Comparison of ENCODE assay signal across 8 mouse cellular contexts in genomic region chr2:93460786-93461469, GRCm38 (mm10). TPM values are rescaled to one million over a fixed set of nuclear protein-coding genes. Genes with fewer than 3 reads are reported as not detected.
DNase-seq lines count a peak whose midpoint lies in the region; ATAC-seq lines count a peak whose summit lies in the region.

No protein-coding gene starts in this region.

- H3K9ac ChIP-seq in hindbrain, embryonic 14.5 days: no peak overlapping the region
- no peak overlapping the region for H3K9ac ChIP-seq in hindbrain, embryonic 16.5 days (ENCODE audit: low read depth, low read length)
- H3K9ac ChIP-seq in liver, embryonic 11.5 days (ENCODE audit: low read depth, low read length): peak overlapping the region; percentile 14; the same call in 1 of the 2 replicates
- no peak overlapping the region for H3K9ac ChIP-seq in midbrain, embryonic 11.5 days (ENCODE audit: low read length)

- peaks cover 25% of the 10 kb centered on the region for H3K27me3 ChIP-seq in hindbrain, embryonic 14.5 days (ENCODE audit: control insufficient read depth, insufficient read depth, low read length)
- H3K27me3 ChIP-seq in hindbrain, embryonic 16.5 days (replicated peaks; ENCODE audit: control insufficient read depth, insufficient read depth, low read length): peaks cover 6% of the 10 kb centered on the region
- H3K27me3 ChIP-seq in liver, embryonic 11.5 days (replicated peaks; ENCODE audit: control insufficient read depth, insufficient read depth, low read length): no peaks in the 10 kb centered on the region
- H3K27me3 ChIP-seq in midbrain, embryonic 11.5 days (ENCODE audit: control insufficient read depth, insufficient read depth, low read length): peaks cover 16% of the 10 kb centered on the region

- H3K36me3 ChIP-seq in hindbrain, embryonic 14.5 days (replicated peaks; ENCODE audit: control insufficient read depth, insufficient read depth): no peaks in the 10 kb centered on the region
- H3K36me3 ChIP-seq in hindbrain, embryonic 16.5 days (ENCODE audit: control insufficient read depth, insufficient read depth, low read length): no peaks in the 10 kb centered on the region
- H3K36me3 ChIP-seq in liver, embryonic 11.5 days (ENCODE audit: control insufficient read depth, insufficient read depth, low read length): no peaks in the 10 kb centered on the region
- H3K36me3 ChIP-seq in midbrain, embryonic 11.5 days (ENCODE audit: control insufficient read depth, insufficient read depth, low read length): no peaks in the 10 kb centered on the region

- peaks cover 16% of the 10 kb centered on the region for H3K4me1 ChIP-seq in hindbrain, embryonic 14.5 days (replicated peaks; ENCODE audit: control insufficient read depth, insufficient read depth, low read length)
- H3K4me1 ChIP-seq in hindbrain, embryonic 16.5 days (ENCODE audit: control insufficient read depth, insufficient read depth, low read depth, low read length): peaks cover 18% of the 10 kb centered on the region
- peaks cover 31% of the 10 kb centered on the region for H3K4me1 ChIP-seq in liver, embryonic 11.5 days (replicated peaks; ENCODE audit: control insufficient read depth, insufficient read depth, low read length)
- peaks cover 11% of the 10 kb centered on the region for H3K4me1 ChIP-seq in midbrain, embryonic 11.5 days (ENCODE audit: control insufficient read depth, insufficient read depth, low read length)

- 88% methylated on average over 6 of the region's 6 CpGs for WGBS in hindbrain, embryonic 14.5 days
- WGBS in hindbrain, embryonic 16.5 days: 87% methylated on average over 6 of the region's 6 CpGs
- 81% methylated on average over 6 of the region's 6 CpGs for WGBS in liver, embryonic 11.5 days
- 80% methylated on average over 6 of the region's 6 CpGs for WGBS in midbrain, embryonic 11.5 days

- ATAC-seq in hindbrain, embryonic 14.5 days (ENCODE audit: low FRiP score): no peak
- no peak for ATAC-seq in hindbrain, embryonic 16.5 days
- ATAC-seq in liver, embryonic 11.5 days (replicated peaks; ENCODE audit: low FRiP score): no peak
- no peak for ATAC-seq in midbrain, embryonic 11.5 days (ENCODE audit: low FRiP score)

- H3K27ac ChIP-seq in hindbrain, embryonic 14.5 days: no peak overlapping the region
- no peak overlapping the region for H3K27ac ChIP-seq in hindbrain, embryonic 16.5 days (ENCODE audit: low read depth, low read length)
- no peak overlapping the region for H3K27ac ChIP-seq in liver, embryonic 11.5 days (ENCODE audit: low read depth, low read length)
- H3K27ac ChIP-seq in midbrain, embryonic 11.5 days (ENCODE audit: low read depth, low read length): no peak overlapping the region

- no peak for DNase-seq in hindbrain, embryonic 14.5 days (ENCODE audit: low spot score)
- peak; percentile 48 for DNase-seq in thymus, postnatal 0 days (ENCODE audit: low spot score)
- DNase-seq in thymus, adult 18-20 months: no peak
- no peak for DNase-seq in liver, embryonic 11.5 days (ENCODE audit: low spot score)
- DNase-seq in left cerebral cortex, postnatal 25 days (ENCODE audit: low spot score in 2 of 2): no peak
- no peak for DNase-seq in midbrain, embryonic 11.5 days (ENCODE audit: low spot score, missing footprints)
- DNase-seq in left cerebral cortex, adult 8-10 months (ENCODE audit: low spot score in 2 of 2): no peak

- no peaks in the 10 kb centered on the region for H3K9me3 ChIP-seq in hindbrain, embryonic 14.5 days (ENCODE audit: control insufficient read depth, low read length)
- H3K9me3 ChIP-seq in hindbrain, embryonic 16.5 days (ENCODE audit: control insufficient read depth, low read length): no peaks in the 10 kb centered on the region
- no peaks in the 10 kb centered on the region for H3K9me3 ChIP-seq in liver, embryonic 11.5 days (ENCODE audit: control insufficient read depth, low read length)
- H3K9me3 ChIP-seq in midbrain, embryonic 11.5 days (ENCODE audit: control insufficient read depth, low read length): no peaks in the 10 kb centered on the region

- no peak overlapping the region for H3K4me3 ChIP-seq in hindbrain, embryonic 14.5 days (replicated peaks; ENCODE audit: low read length)
- H3K4me3 ChIP-seq in hindbrain, embryonic 16.5 days (ENCODE audit: low read length): no peak overlapping the region
- peak overlapping the region; percentile 67 for H3K4me3 ChIP-seq in liver, embryonic 11.5 days (ENCODE audit: low read depth, low read length)
- H3K4me3 ChIP-seq in midbrain, embryonic 11.5 days (ENCODE audit: low read depth, low read length): no peak overlapping the region

- intact Hi-C loops in left cerebral cortex, postnatal 25 days (cut with DNase I): no loop called here

- H3K4me2 ChIP-seq in hindbrain, embryonic 14.5 days (replicated peaks): peak overlapping the region; percentile 58; the same call in 1 of the 2 replicates
- H3K4me2 ChIP-seq in hindbrain, embryonic 16.5 days (ENCODE audit: low read length): no peak overlapping the region
- peak overlapping the region; percentile 90 for H3K4me2 ChIP-seq in liver, embryonic 11.5 days
- H3K4me2 ChIP-seq in midbrain, embryonic 11.5 days: no peak overlapping the region

RNA-seq across cellular contexts. Expression of gene Cd82, which starts 2.0 kb away (rescaled TPM):
- 14.2 and 20.0 TPM in 2 replicates for polyA plus RNA-seq in hindbrain, embryonic 14.5 days (2014; fragmentation: Nextera tagmentation; extraction: Ambion mirVana)
- polyA plus RNA-seq in hindbrain, embryonic 16.5 days (2015; fragmentation: Nextera tagmentation; extraction: Ambion mirVana): 24.5 and 26.8 TPM in 2 replicates
- polyA plus RNA-seq in thymus, postnatal 0 days (2015; fragmentation: Nextera tagmentation; extraction: Ambion mirVana): 153 and 157 TPM in 2 replicates
- polyA plus RNA-seq in liver, embryonic 11.5 days (2014; fragmentation: Nextera tagmentation; extraction: Ambion mirVana): 16.5 and 16.9 TPM in 2 replicates
- 10 to 100 TPM; 15.7 to 16.3 TPM for total RNA-seq in left cerebral cortex, postnatal 25 days (2021)
- 3.7 and 4.0 TPM in 2 replicates for polyA plus RNA-seq in midbrain, embryonic 11.5 days (2014; fragmentation: Nextera tagmentation; extraction: Ambion mirVana)
- total RNA-seq in left cerebral cortex, adult 8-10 months (2022): 10 to 100 TPM; 22.9 to 31.8 (median 25.6) TPM

Comparison
In these comparisons a context has a peak if more than half of its experiments do, and no peak if none do; other contexts are left out.
1. H3K4me2 ChIP-seq: peak in hindbrain, embryonic 14.5 days (single experiment) and liver, embryonic 11.5 days (single experiment); none in hindbrain, embryonic 16.5 days (single experiment) and midbrain, embryonic 11.5 days (single experiment).